Mouse (Mus musculus) left cerebral cortex, postnatal 36 days (tissue): ENCODE measurements around the gene Trpc4ap. TPM values are rescaled to one million over a fixed set of nuclear protein-coding genes. Genes with fewer than 3 reads are reported as not detected.
A peak's percentile ranks its signal among the peaks of the same experiment; 100 is the strongest.

Source experiments
- DNase-seq, 2 experiments: peaks; one replicate each; pipeline ENCODE4 v3.0.0; 2021 to 2022; ENCODE audit warnings: low spot score in 2 of 2, mixed read lengths in 1 of 2
- intact Hi-C: fragments of 180-260 bp; cut with DNase I; formaldehyde crosslinking; loops from one replicate; pipeline ENCODE4 v1.15.1; 2025
- total RNA-seq, 2 experiments: library from RNA; stranded (reverse); gene quantifications; 2 replicates each; pipeline ENCODE4 v1.2.3; 2021

Gene Trpc4ap
- total RNA-seq, 2 experiments from 2014 or later = 148 to 149 TPM

GRCm38 (mm10) chr2:155662390-155662789 is 29.8 kb downstream of the Trpc4ap start:
- no peak for DNase-seq
- intact Hi-C loops = loop anchor here (5.0 kb wide), 1 partner anchor 95 kb away; no protein-coding TSS in a partner anchor

GRCm38 (mm10) chr2:155655759-155656372 is 36.3 kb downstream of the Trpc4ap start:
- DNase-seq = no peak
- intact Hi-C loops = no loop called here

GRCm38 (mm10) chr2:155652618-155653017 is 39.6 kb downstream of the Trpc4ap start:
- intact Hi-C loops = no loop called here
- no peak for DNase-seq

- no peak for DNase-seq
- intact Hi-C loops = no loop called here
Observed at GRCm38 (mm10) chr2:155645746-155646145, 46.4 kb downstream of the Trpc4ap start.

DNA sequence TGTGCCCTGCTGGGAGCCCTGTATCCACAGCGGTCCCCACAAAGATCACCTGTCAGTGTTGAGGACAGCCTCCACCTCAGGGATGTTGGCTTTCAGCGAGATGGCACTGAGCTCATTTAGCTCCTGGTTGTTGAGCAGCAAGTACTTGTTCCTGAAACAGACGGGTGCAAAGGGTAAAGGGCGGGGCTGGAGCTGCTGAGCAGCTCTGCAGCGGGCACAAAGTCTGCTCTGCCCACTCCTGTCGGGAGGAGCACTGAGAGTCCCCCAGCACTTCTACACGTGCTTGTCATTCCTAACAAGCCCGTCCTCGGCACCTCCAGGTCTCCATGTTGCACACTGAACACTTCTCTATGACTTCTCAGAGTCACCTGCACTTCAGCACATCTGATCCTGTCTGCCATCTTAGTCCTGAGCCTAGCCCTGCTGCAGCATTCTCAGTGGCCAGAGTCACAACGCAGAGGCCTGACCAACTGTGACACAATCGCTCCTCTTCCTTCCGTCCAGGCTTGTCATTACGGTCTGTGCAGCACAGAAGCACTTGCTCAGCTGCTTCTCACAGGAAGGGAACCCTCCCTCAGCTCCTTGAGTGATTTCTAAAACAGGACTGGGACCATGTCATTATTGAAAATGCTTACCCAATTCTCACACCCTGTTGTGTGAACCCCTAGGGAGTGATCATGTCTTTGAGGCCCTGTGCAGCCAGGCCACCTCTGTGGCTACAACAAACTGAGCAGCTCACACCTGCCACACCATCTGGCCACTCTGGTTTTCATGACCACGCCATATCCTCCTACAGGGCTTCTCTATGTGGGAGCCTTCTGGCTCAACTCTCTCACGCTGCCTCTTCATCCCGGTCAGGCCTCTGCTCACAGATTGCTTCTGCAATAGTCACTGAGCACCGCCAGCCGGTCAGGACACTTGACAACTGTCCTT is 50.4 kb downstream of the Trpc4ap start:
- intact Hi-C loops = no loop called here
- peak in 1 of 2 experiments; percentile 46 for DNase-seq

DNA sequence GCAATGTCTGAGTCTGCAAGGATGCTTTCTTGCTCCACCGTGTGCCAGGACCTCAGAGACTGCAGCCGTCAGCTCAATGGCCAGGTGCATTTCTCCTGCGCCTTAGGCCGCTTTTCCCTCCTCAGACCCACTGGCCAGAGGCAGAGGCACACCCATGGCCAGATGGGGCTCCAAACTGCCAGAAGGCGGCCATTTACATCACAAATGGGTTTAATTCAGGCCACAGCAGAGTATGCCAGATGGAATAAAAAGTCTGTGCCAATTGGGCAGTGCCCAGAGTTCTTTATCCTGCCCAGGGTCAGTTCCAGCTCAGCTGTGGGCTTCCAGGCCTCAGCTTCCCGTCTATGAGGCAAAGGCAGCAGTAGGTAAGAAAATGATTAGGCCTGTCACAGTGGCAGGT is 51.5 kb downstream of the Trpc4ap start:
- no peak for DNase-seq
- intact Hi-C loops = no loop called here

DNA sequence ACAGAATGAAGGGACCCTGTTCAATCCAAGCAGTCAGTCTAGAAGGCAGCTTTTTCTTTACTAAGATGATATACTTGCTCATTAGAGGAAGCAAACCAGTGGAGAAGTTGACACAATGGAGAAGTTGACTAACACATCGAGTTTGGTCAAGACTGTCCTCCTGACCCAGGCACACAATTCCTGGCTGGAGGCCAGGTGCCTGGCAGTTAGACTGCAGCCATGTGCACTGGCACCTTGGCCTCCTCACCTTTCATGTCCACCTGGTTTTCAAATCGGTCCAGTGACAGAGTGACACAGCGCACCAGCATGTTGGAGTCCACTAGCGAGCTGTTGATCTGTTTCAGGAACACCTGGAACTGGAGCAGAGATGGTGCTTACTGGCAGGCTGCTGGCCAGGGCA is 54.8 kb downstream of the Trpc4ap start:
- intact Hi-C loops = no loop called here
- DNase-seq = no peak

DNA sequence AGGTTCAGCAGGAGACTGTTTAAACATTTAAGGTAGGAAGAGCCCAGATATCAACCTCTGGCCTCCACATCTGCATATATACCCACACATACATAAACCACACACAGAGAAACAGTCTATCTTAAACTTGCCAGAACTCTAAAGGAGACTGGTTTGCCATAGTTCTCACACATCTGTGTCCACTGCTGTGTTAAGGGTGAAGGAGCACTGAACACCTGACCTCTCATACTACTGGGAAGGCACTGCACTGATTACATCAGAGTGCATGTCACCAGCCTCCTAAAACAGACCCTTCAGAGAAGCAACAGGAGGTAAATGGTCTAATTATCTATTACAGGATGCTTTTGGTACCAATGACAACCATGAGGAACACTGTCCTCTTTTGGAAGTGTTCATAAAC is 55.3 kb downstream of the Trpc4ap start:
- no peak for DNase-seq
- intact Hi-C loops = no loop called here

DNA sequence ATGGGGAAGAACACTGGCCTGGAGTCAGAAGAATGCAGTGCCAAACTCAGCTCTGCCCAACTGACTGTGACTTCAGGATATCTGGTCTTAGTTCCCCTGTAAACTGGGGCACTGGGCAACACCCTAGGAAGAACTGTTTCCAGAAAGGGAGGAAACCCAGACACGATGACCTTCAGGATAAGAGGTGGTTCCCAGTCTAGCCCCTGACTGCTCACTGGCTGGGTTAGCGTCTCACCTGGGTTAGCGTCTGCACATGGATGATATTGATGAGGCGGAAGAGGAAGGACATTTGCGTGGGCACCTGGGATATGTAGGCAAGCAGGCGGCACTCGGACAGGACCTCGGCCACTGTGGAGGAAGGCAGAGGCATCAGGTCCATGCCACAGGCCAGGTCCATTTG is 56.2 kb downstream of the Trpc4ap start:
- no peak for DNase-seq
- intact Hi-C loops = no loop called here

- no peak for DNase-seq
- intact Hi-C loops = no loop called here
Observed at GRCm38 (mm10) chr2:155634562-155634961, 57.6 kb downstream of the Trpc4ap start.

GRCm38 (mm10) chr2:155633731-155634130 is 58.5 kb downstream of the Trpc4ap start:
- intact Hi-C loops = no loop called here
- no peak for DNase-seq

- intact Hi-C loops = no loop called here
Observed at GRCm38 (mm10) chr2:155633121-155633520, 59.1 kb downstream of the Trpc4ap start.

DNA sequence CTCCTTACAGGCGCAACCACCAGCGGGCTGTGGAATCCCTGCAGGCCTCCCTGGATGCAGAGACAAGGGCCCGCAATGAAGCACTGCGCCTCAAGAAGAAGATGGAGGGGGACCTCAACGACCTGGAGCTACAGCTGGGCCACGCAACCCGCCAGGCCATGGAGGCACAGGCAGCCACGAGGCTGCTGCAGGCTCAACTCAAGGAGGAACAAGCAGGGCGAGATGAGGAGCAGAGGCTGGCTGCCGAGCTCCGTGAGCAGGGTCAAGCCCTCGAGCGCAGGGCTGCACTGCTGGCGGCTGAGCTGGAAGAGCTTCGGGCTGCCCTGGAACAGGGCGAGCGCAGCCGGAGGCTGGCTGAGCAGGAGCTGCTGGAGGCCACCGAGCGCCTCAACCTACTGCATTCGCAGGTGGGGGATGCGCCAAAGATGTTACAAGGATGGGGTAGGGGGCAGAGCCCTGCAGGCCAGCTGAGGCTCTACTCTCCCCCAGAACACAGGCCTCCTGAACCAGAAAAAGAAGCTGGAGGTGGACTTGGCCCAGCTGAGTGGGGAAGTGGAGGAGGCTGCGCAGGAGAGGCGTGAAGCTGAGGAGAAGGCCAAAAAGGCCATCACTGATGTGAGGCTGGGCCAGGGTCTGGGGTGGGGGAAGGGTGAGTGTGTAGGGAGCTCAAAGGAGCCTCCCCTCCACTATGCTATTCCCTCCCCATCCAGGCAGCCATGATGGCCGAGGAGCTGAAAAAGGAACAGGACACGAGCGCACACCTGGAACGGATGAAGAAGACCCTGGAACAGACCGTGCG is 59.8 kb downstream of the Trpc4ap start:
- no peak for DNase-seq
- intact Hi-C loops = no loop called here

More at GRCm38 (mm10) chr2:155633121-155633520, 59.1 kb downstream of the Trpc4ap start:
- no peak for DNase-seq

DNA sequence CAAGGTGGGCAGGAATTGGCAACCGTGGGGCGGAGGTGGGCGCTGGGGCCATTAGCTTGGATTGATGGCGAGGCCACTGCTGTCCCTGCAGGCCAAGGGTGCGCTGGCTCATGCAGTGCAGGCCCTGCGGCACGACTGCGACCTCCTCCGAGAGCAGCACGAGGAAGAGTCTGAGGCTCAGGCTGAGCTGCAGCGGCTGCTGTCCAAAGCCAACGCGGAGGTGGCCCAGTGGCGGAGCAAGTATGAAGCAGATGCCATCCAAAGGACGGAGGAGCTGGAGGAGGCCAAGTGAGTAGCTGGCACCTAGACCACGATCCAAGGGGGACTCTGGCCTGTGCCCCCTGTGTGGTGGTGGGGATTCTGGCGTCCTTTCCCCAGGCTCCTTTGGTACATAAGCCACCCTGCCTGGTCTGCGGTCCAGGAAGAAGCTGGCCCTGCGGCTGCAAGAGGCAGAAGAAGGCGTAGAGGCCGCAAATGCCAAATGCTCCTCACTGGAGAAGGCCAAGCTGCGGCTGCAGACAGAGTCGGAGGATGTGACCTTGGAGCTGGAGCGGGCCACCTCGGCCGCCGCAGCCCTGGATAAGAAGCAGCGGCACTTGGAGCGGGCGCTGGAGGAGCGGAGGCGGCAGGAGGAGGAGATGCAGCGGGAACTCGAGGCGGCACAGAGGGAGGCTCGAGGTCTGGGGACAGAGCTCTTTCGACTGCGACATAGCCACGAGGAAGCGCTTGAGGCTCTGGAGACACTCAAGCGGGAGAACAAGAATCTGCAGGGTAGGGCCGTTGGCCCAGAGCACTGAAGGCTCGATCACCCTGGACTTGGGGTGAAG is 61.4 kb downstream of the Trpc4ap start:
- intact Hi-C loops = no loop called here
- DNase-seq = peak; percentile 36 to 44

GRCm38 (mm10) chr2:155630153-155630552 is 62.0 kb downstream of the Trpc4ap start:
- no peak for DNase-seq
- intact Hi-C loops = no loop called here

DNA sequence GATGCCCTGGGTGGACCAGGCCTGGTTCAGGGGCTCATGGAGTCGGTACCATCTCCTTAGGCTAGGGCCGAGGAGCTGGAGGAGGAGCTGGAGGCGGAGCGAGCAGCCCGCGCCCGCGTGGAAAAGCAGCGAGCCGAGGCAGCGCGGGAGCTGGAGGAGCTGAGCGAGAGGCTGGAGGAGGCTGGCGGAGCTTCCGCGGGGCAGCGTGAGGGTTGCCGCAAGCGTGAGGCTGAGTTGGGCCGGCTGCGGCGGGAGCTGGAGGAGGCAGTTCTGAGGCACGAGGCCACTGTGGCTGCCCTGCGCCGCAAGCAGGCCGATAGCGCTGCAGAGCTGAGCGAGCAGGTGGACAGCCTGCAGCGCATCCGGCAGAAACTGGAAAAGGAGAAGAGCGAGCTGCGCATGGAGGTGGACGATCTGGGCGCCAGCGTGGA is 62.9 kb downstream of the Trpc4ap start:
- intact Hi-C loops = no loop called here

GRCm38 (mm10) chr2:155628519-155628918 is 63.7 kb downstream of the Trpc4ap start:
- intact Hi-C loops = no loop called here
- DNase-seq = no peak

More for the DNA sequence above, 62.9 kb downstream of the Trpc4ap start:
- DNase-seq = peak; percentile 72 to 83

DNA sequence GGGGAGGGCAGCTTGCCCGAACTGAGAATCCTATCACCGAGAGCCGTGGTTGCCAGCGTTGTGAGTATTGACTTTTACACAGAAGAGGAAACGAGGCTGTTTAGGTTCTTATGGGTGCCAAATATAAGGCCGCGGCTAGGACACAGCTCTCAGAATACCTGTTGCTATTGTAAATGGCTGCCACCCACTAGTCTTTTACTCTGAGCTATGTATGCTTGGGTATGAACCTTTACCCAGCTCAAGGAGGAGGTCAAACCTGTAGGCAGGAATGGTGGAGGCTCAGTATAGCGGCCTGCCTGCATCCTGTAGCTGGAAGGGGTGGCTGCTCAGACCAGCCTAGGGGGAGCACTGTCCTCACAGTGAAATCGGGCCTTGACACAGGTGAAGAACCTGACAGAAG is 64.1 kb downstream of the Trpc4ap start:
- intact Hi-C loops = no loop called here
- DNase-seq = no peak
